Mouse (Mus musculus): ENCODE data around the gene Abcg4.

DNA sequence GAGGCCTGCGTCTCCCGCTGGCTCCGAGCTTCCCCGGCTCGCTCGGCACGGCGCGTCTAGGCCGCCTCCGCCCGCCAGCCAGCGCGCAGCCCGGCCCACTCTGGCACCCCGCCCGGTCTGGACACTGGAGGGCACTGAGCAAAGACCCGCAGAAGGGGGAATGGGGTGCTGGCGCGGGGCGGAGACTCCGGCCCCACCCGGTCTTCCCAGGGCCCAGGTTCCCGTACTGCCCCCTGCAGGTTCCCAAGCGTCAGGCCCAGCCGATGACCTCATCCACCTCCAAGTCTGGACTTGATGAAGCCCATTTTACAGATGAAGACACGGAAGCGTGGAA lies 20.4 kb downstream of the Abcg4 start:
- TF ChIP-seq CTCF (conservative IDR thresholded peaks at IDR 0.05; ENCODE audit: low read length) (peak; percentile 51), POU5F1 (IDR thresholded peaks at IDR 0.05; ENCODE audit: borderline replicate concordance, low read length) (no peak), NANOG (IDR thresholded peaks at IDR 0.05; ENCODE audit: borderline replicate concordance, low read length) (no peak)
